Mouse (Mus musculus) heart, adult 2 months (tissue): ENCODE results near the gene Fbln5. TPM values are rescaled to one million over a fixed set of nuclear protein-coding genes. Genes with fewer than 3 reads are reported as not detected.

ENCODE experiments used
- DNase-seq, 2 experiments: peaks; one replicate each; pipeline ENCODE4 v3.0.0; 2021
- H3K27ac ChIP-seq: fragments of 200-600 bp; 2 replicates; pipeline ENCODE4 v1.8.1; 2022
- H3K27me3 ChIP-seq: fragments of 200-500 bp; 2 replicates; pipeline ENCODE4 v1.6.1; 2012; ENCODE audit warnings: mild to moderate bottlenecking, low read length, inconsistent platforms, mixed read lengths; ENCODE audit not compliant: control insufficient read depth, insufficient read depth
- H3K36me3 ChIP-seq: fragments of 200-500 bp; 2 replicates; pipeline ENCODE4 v1.6.1; 2012; ENCODE audit warnings: low read length, inconsistent platforms; ENCODE audit not compliant: control insufficient read depth, insufficient read depth
- H3K4me1 ChIP-seq: fragments of 200-500 bp; 2 replicates; pipeline ENCODE4 v1.6.1; 2011; ENCODE audit warnings: low read length; ENCODE audit not compliant: control insufficient read depth, insufficient read depth
- H3K4me3 ChIP-seq: fragments of 200-600 bp; 2 replicates; pipeline ENCODE4 v1.8.1; 2022
- H3K79me2 ChIP-seq: fragments of 200-500 bp; replicated peaks from 2 replicates; pipeline ENCODE4 v1.6.1; 2012; ENCODE audit warnings: mild to moderate bottlenecking, inconsistent platforms, low read length, moderate library complexity, mixed read lengths; ENCODE audit not compliant: control insufficient read depth, insufficient read depth
- H3K9ac ChIP-seq: fragments of 200-500 bp; 2 replicates; pipeline ENCODE4 v1.6.1; 2012; ENCODE audit warnings: low read depth, mild to moderate bottlenecking, control low read depth, inconsistent platforms, low read length, mixed read lengths
- CTCF ChIP-seq: fragments of 200-600 bp; IDR thresholded peaks from 2 replicates; pipeline ENCODE4 v1.8.1; 2022; ENCODE audit warnings: antibody characterized with exemption, mild to moderate bottlenecking, moderate library complexity
- EP300 ChIP-seq: fragments of 200-500 bp; IDR thresholded peaks from 2 replicates; pipeline ENCODE4 v1.6.1; 2011; ENCODE audit warnings: low read depth, low read length, control low read depth; ENCODE audit not compliant: insufficient read depth
- POLR2A ChIP-seq: fragments of 200-500 bp; IDR thresholded peaks from 2 replicates; pipeline ENCODE4 v1.6.1; 2011; ENCODE audit warnings: mild to moderate bottlenecking, low read depth, low read length, control low read depth; ENCODE audit not compliant: insufficient read depth
- WGBS: fragments of 180-500 bp; shearing (Covaris S2); methylation state at CpG from one replicate; pipeline ENCODE4 v1.1.7; 2018; 5-methylcytosine and 5-hydroxymethylcytosine counted together
- intact Hi-C: fragments of 180-260 bp; cut with DNase I; formaldehyde crosslinking; loops from one replicate; pipeline ENCODE4 v1.15.1; 2025
- polyA plus RNA-seq: library from polyadenylated mRNA; depleted of rRNA; stranded (reverse); fragments of >200 nt; gene quantifications from 2 replicates; pipeline ENCODE4 v1.2.3, GENCODE M21; 2012; rRNA removed
- total RNA-seq, 2 experiments: library from RNA; stranded (reverse); gene quantifications; 2 replicates each; pipeline ENCODE4 v1.2.3; 2021

Gene Fbln5
- total and polyA plus RNA-seq, 3 experiments, result 23.4 to 40.4 (median 26.9) TPM

- 55% methylated on average over 2 of the region's 2 CpGs for WGBS
- Histone ChIP-seq H3K79me2 (no peaks in the 10 kb centered on the region), H3K4me1 (no peaks in the 10 kb centered on the region), H3K36me3 (no peaks in the 10 kb centered on the region), H3K27ac (no peak overlapping the region), H3K27me3 (no peaks in the 10 kb centered on the region), H3K9ac (no peak overlapping the region), H3K4me3 (no peak overlapping the region)
- intact Hi-C loops, result no loop called here
- TF ChIP-seq CTCF (no peak), POLR2A (no peak), EP300 (no peak)
- DNase-seq, result no peak
Observed at GRCm38 (mm10) chr12:101742375-101742774, 76.5 kb downstream of the Fbln5 start.

GRCm38 (mm10) chr12:101740486-101740885 lies 78.4 kb downstream of the Fbln5 start:
- no peak overlapping the region for H3K9ac ChIP-seq
- H3K27ac ChIP-seq, result peak overlapping the region; percentile 24
- no peaks in the 10 kb centered on the region for H3K36me3 ChIP-seq
- WGBS, result 6% methylated on average over 2 of the region's 2 CpGs
- H3K79me2 ChIP-seq, result no peaks in the 10 kb centered on the region
- peak in 1 of 2 experiments; percentile 49 for DNase-seq
- intact Hi-C loops, result no loop called here
- no peaks in the 10 kb centered on the region for H3K27me3 ChIP-seq
- no peak for TF ChIP-seq POLR2A
- TF ChIP-seq CTCF, result no peak
- no peak for TF ChIP-seq EP300
- no peak overlapping the region for H3K4me3 ChIP-seq
- H3K4me1 ChIP-seq, result no peaks in the 10 kb centered on the region

- Histone ChIP-seq H3K4me3 (no peak overlapping the region), H3K27me3 (no peaks in the 10 kb centered on the region), H3K9ac (no peak overlapping the region), H3K79me2 (no peaks in the 10 kb centered on the region), H3K4me1 (no peaks in the 10 kb centered on the region), H3K36me3 (no peaks in the 10 kb centered on the region), H3K27ac (peak overlapping the region; percentile 24)
- DNase-seq, result no peak
- TF ChIP-seq EP300 (no peak), POLR2A (no peak), CTCF (no peak)
- intact Hi-C loops, result no loop called here
- WGBS, result 25% methylated on average over 2 of the region's 2 CpGs
Observed at GRCm38 (mm10) chr12:101740045-101740444, 78.8 kb downstream of the Fbln5 start.

- intact Hi-C loops, result no loop called here
- DNase-seq, result no peak
- whole genome bisulfite sequencing, result 1% methylated on average over 9 of the region's 9 CpGs
- Histone ChIP-seq H3K27ac (no peak overlapping the region), H3K27me3 (peaks cover 9% of the 10 kb centered on the region), H3K4me1 (no peaks in the 10 kb centered on the region), H3K36me3 (no peaks in the 10 kb centered on the region; the same call in 1 of the 2 replicates), H3K9ac (no peak overlapping the region), H3K4me3 (peak overlapping the region; percentile 57), H3K79me2 (no peaks in the 10 kb centered on the region)
- no peak for TF ChIP-seq EP300
- TF ChIP-seq CTCF, result no peak
- TF ChIP-seq POLR2A, result no peak
Observed at GRCm38 (mm10) chr12:101718755-101719150, 100.1 kb downstream of the Fbln5 start.

DNA sequence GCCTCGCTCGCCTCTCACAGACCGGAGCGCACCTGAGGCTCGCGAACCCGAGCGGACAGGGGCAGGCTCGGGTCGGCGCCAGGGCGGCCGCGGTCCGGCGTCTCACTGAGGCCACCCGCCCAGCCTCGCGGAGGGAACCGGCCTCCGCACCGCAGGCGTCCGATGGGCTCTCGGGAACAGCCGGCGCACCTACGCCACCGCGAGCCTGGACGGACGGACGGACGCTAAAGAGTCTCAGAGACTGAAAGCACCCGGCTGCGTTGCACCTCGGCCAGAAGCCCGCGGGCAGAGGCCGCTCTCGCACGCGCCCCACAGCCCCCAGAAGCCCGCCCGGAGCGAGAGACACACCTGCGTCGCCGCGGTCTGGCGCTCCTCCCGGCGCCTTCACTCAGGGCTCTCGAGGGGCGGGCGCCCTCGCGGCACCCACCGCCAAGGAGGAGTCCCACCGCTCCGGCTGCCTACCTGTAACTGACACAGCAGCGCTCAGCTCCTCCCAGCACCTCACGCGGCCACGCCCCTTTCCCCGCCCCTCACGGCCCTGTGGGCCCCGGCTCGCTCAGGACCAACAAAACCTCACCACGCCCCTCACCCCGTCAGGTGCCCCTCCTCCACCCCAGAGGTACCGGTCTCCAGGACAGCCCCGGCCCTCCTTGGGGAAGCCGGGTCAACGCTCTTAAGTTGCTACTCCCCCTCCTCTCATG lies 100.7 kb downstream of the Fbln5 start, which contains the start of gene Tc2n:
Gene Tc2n, minus strand, starts transcription at position 470 of the 701 bp plus-strand sequence.
- TF ChIP-seq CTCF (no peak), EP300 (no peak), POLR2A (no peak)
- Histone ChIP-seq H3K4me1 (no peaks in the 10 kb centered on the region), H3K4me3 (peak within 1 kb of the TSS; percentile 57), H3K27ac (no peak within 1 kb of the TSS), H3K36me3 (no peaks in the 10 kb centered on the region; the same call in 1 of the 2 replicates), H3K79me2 (no peaks in the 10 kb centered on the region), H3K9ac (peak within 1 kb of the TSS; percentile 58), H3K27me3 (peaks cover 9% of the 10 kb centered on the region)
- WGBS, result under 1% methylated on average over 70 of the region's 75 CpGs
- DNase-seq, result peak; percentile 66 to 69
- intact Hi-C loops, result no loop called here

DNA sequence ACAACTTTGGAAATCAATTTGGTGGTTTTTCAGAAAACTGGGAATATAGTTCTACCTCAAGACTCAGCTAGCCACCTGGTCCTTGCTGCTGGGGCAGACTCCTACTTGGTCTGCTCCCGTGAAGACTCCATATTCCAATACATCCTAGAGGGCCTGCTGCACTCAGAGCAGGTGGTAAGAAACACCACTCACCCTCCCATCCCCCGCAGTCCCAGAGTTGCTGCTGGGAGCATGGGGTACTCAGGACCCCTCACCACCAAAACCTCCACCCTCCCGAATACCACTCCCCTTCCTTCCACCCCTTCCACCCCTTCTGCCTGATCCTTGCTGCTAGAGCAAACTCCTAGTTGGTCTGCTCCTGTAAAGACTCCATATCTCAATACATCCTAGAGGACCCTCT lies 119.7 kb downstream of the Fbln5 start:
- WGBS, result 84% methylated on average over 3 of the region's 3 CpGs
- H3K27me3 ChIP-seq, result no peaks in the 10 kb centered on the region
- no peaks in the 10 kb centered on the region for H3K79me2 ChIP-seq
- TF ChIP-seq CTCF (no peak), EP300 (no peak), POLR2A (no peak)
- no peak overlapping the region for H3K9ac ChIP-seq
- no peaks in the 10 kb centered on the region for H3K4me1 ChIP-seq
- no peak for DNase-seq
- intact Hi-C loops, result no loop called here
- H3K27ac ChIP-seq, result no peak overlapping the region
- H3K4me3 ChIP-seq, result no peak overlapping the region
- no peaks in the 10 kb centered on the region for H3K36me3 ChIP-seq

Other genes starting within 250 kb of the Fbln5 start
- under 1 TPM; 0.34 to 0.59 TPM for gene Tc2n, start 100.5 kb downstream of the Fbln5 start, total RNA-seq
- gene Tc2n, start 100.5 kb downstream of the Fbln5 start, polyA plus RNA-seq, result 0.06 and 0.12 TPM in 2 replicates
- gene Trip11, start 94.2 kb upstream of the Fbln5 start, total RNA-seq, result 10 to 100 TPM; 36.6 to 40.0 TPM
- 4.7 and 9.5 TPM in 2 replicates for gene Trip11, start 94.2 kb upstream of the Fbln5 start, polyA plus RNA-seq
- 10 to 100 TPM in 1 of 2 experiments, 1 to 10 TPM in 1; 7.2 to 10.2 TPM for gene Atxn3, start 139.2 kb upstream of the Fbln5 start, total RNA-seq
- gene Atxn3, start 139.2 kb upstream of the Fbln5 start, polyA plus RNA-seq, result 2.6 and 5.9 TPM in 2 replicates
- gene Cpsf2, start 156.9 kb upstream of the Fbln5 start, total RNA-seq, result 10 to 100 TPM; 12.3 to 13.3 TPM
- gene Cpsf2, start 156.9 kb upstream of the Fbln5 start, polyA plus RNA-seq, result 3.7 and 7.0 TPM in 2 replicates